ENCODE assay signal across 8 mouse cellular contexts in the genomic region with DNA sequence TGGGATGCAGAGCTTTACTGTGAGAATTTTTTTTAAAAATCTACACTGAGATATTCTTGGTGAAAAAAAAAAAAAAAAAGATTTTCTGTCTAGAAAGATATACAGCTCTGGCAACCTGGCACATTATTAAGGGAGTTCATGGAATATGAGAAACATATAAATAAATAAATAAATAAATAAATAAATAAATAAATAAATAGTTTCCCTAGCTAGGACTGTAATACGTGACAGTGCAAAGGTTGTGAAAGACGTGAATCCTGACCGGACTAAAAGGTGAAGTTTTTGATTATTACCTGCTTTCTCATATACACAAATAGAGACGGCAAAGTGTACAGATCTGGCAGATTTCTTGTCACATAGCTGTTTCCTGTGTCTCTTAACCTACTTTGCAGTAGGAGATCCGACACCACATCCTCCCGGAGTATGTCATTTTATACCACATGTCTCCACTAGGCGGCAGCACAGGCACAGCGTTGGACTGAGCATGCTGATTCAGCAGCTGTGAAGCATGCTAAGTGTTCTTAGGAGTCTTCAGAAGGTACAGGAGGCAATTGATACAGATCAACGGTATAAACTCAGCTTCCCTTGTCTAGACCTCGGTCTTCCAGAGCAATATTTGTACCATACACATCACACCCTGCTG. TPM values are rescaled to one million over a fixed set of nuclear protein-coding genes. Genes with fewer than 3 reads are reported as not detected.
DNase-seq lines count a peak whose midpoint lies in the region; ATAC-seq and TF ChIP-seq lines count a peak whose summit lies in the region.

No protein-coding gene starts in this region.

- H3K9ac ChIP-seq in MEL (ENCODE audit: control insufficient read depth, low read depth, low read length, poor library complexity, severe bottlenecking): no peak overlapping the region
- no peak overlapping the region for H3K9ac ChIP-seq in forebrain, embryonic 16.5 days (replicated peaks; ENCODE audit: low read depth, low read length)
- no peak overlapping the region for H3K9ac ChIP-seq in hindbrain, embryonic 11.5 days (ENCODE audit: low read depth, low read length)
- H3K9ac ChIP-seq in lung, embryonic 16.5 days (ENCODE audit: low read length): no peak overlapping the region

- TF ChIP-seq POLR2A in MEL (IDR thresholded peaks at IDR 0.05; ENCODE audit: control insufficient read depth in 1 of 2, insufficient read depth in 1 of 2, low read depth in 1 of 2, low read length in 2 of 2, poor library complexity in 1 of 2): no peak

- 22% methylated on average over 10 of the region's 10 CpGs for WGBS in forebrain, embryonic 16.5 days
- WGBS in hindbrain, embryonic 11.5 days: 25% methylated on average over 10 of the region's 10 CpGs
- 20% methylated on average over 10 of the region's 10 CpGs for WGBS in lung, embryonic 16.5 days

- no peaks in the 10 kb centered on the region for H3K9me3 ChIP-seq in MEL (replicated peaks; ENCODE audit: insufficient read depth, low read length)
- H3K9me3 ChIP-seq in forebrain, embryonic 16.5 days (ENCODE audit: control insufficient read depth, low read length): no peaks in the 10 kb centered on the region
- no peaks in the 10 kb centered on the region for H3K9me3 ChIP-seq in hindbrain, embryonic 11.5 days (ENCODE audit: control insufficient read depth, low read length)
- no peaks in the 10 kb centered on the region for H3K9me3 ChIP-seq in lung, embryonic 16.5 days (ENCODE audit: control insufficient read depth, low read length)

- no peaks in the 10 kb centered on the region for H3K27me3 ChIP-seq in MEL (ENCODE audit: control insufficient read depth in 1 of 2, insufficient read depth in 2 of 2, low read length in 2 of 2)
- H3K27me3 ChIP-seq in forebrain, embryonic 16.5 days (replicated peaks; ENCODE audit: control insufficient read depth, insufficient read depth, low read length): no peaks in the 10 kb centered on the region
- H3K27me3 ChIP-seq in hindbrain, embryonic 11.5 days (ENCODE audit: control insufficient read depth, insufficient read depth, low read length): no peaks in the 10 kb centered on the region
- H3K27me3 ChIP-seq in lung, embryonic 16.5 days (ENCODE audit: control insufficient read depth, insufficient read depth, low read depth, low read length): no peaks in the 10 kb centered on the region

- TF ChIP-seq EP300 in MEL (IDR thresholded peaks at IDR 0.05; ENCODE audit: low read depth in 1 of 2, low read length in 2 of 2): no peak

- no peaks in the 10 kb centered on the region; a peak in 1 of 4 replicates for H3K36me3 ChIP-seq in MEL (ENCODE audit: control insufficient read depth in 1 of 2, insufficient read depth in 2 of 2, low read length in 2 of 2)
- no peaks in the 10 kb centered on the region for H3K36me3 ChIP-seq in forebrain, embryonic 16.5 days (ENCODE audit: control insufficient read depth, insufficient read depth)
- no peaks in the 10 kb centered on the region for H3K36me3 ChIP-seq in hindbrain, embryonic 11.5 days (ENCODE audit: control insufficient read depth, insufficient read depth, low read length)
- no peaks in the 10 kb centered on the region for H3K36me3 ChIP-seq in lung, embryonic 16.5 days (ENCODE audit: control insufficient read depth, insufficient read depth, low read length)

- peak overlapping the region; percentile 51 for H3K4me2 ChIP-seq in forebrain, embryonic 16.5 days (ENCODE audit: low read length)
- no peak overlapping the region for H3K4me2 ChIP-seq in hindbrain, embryonic 11.5 days (replicated peaks; ENCODE audit: low read depth, low read length)
- H3K4me2 ChIP-seq in lung, embryonic 16.5 days (ENCODE audit: low read depth, low read length): no peak overlapping the region

- no peaks in the 10 kb centered on the region for H3K4me1 ChIP-seq in MEL (ENCODE audit: control insufficient read depth in 1 of 2, insufficient read depth in 2 of 2, low read length in 2 of 2)
- H3K4me1 ChIP-seq in forebrain, embryonic 16.5 days (replicated peaks; ENCODE audit: control insufficient read depth, insufficient read depth, low read length): peaks cover 7% of the 10 kb centered on the region
- H3K4me1 ChIP-seq in hindbrain, embryonic 11.5 days (replicated peaks; ENCODE audit: control insufficient read depth, insufficient read depth, low read length): no peaks in the 10 kb centered on the region
- H3K4me1 ChIP-seq in lung, embryonic 16.5 days (replicated peaks; ENCODE audit: control insufficient read depth, insufficient read depth, low read length): no peaks in the 10 kb centered on the region

- H3K79me2 ChIP-seq in MEL (ENCODE audit: control insufficient read depth, insufficient read depth, low read length, poor library complexity): no peaks in the 10 kb centered on the region

- ATAC-seq in forebrain, embryonic 16.5 days: peak; percentile 59
- peak; percentile 59 for ATAC-seq in hindbrain, embryonic 11.5 days (ENCODE audit: low FRiP score)
- ATAC-seq in lung, embryonic 16.5 days (ENCODE audit: low read depth): peak; percentile 65

- peak; percentile 96 to 98 (median 98) for TF ChIP-seq CTCF in MEL (IDR thresholded peaks at IDR 0.05 in 2 of 3, conservative IDR thresholded peaks at IDR 0.05 in 1 of 3; ENCODE audit: control insufficient read depth in 1 of 3, insufficient read depth in 1 of 3, low read depth in 2 of 3, low read length in 3 of 3, poor library complexity in 1 of 3, severe bottlenecking in 1 of 3)

- peak; percentile 91 for DNase-seq in MEL (ENCODE audit: low read depth, low spot score)
- DNase-seq in cerebellum, adult 11-12 months: peak; percentile 85
- DNase-seq in hindbrain, embryonic 11.5 days (ENCODE audit: low spot score): peak; percentile 91
- DNase-seq in layer of hippocampus, adult 9-11 months: peak; percentile 87
- peak; percentile 82 for DNase-seq in ovary, postnatal 14 days (ENCODE audit: low spot score)
- DNase-seq in thymus, postnatal 0 days (ENCODE audit: low spot score): peak; percentile 81

- peak; percentile 97 for TF ChIP-seq RAD21 in MEL (IDR thresholded peaks at IDR 0.05; ENCODE audit: low read depth, low read length)

- no peak overlapping the region for H3K4me3 ChIP-seq in MEL (ENCODE audit: control insufficient read depth in 1 of 2, insufficient read depth in 1 of 2, low read depth in 2 of 2, low read length in 2 of 2)
- H3K4me3 ChIP-seq in forebrain, embryonic 16.5 days (replicated peaks; ENCODE audit: low read length): peak overlapping the region; percentile 45
- H3K4me3 ChIP-seq in hindbrain, embryonic 11.5 days (ENCODE audit: low read depth, low read length): no peak overlapping the region
- H3K4me3 ChIP-seq in lung, embryonic 16.5 days (ENCODE audit: low read length): no peak overlapping the region

- no peak overlapping the region for H3K27ac ChIP-seq in MEL (ENCODE audit: control insufficient read depth, low read depth, low read length)
- H3K27ac ChIP-seq in forebrain, embryonic 16.5 days (ENCODE audit: low read length): no peak overlapping the region; the same call in 1 of the 2 replicates
- H3K27ac ChIP-seq in hindbrain, embryonic 11.5 days (ENCODE audit: low read depth, low read length): no peak overlapping the region
- H3K27ac ChIP-seq in lung, embryonic 16.5 days (ENCODE audit: low read length): no peak overlapping the region

TF ChIP-seq in MEL, 35 proteins besides CTCF, POLR2A, EP300 and RAD21:
- TF ChIP-seq TAL1 (IDR thresholded peaks at IDR 0.05; ENCODE audit: low read length): no peak
- peak; percentile 50 for TF ChIP-seq GATA1 (IDR thresholded peaks at IDR 0.05; ENCODE audit: low read depth, low read length)
- TF ChIP-seq POLR2AphosphoS5 (IDR thresholded peaks at IDR 0.05; ENCODE audit: borderline replicate concordance, low read depth, low read length): no peak
- TF ChIP-seq MAFK (IDR thresholded peaks at IDR 0.05; ENCODE audit: borderline replicate concordance, low read depth, low read length): peak; percentile 100
- peak; percentile 96 for TF ChIP-seq SMC3 (IDR thresholded peaks at IDR 0.05; ENCODE audit: low read depth, low read length)
- TF ChIP-seq ZC3H11A (IDR thresholded peaks at IDR 0.05; ENCODE audit: low read depth, low read length): peak; percentile 85
- TF ChIP-seq RCOR1 (IDR thresholded peaks at IDR 0.05; ENCODE audit: low read depth, low read length): no peak
- peak; percentile 83 for TF ChIP-seq MYC (IDR thresholded peaks at IDR 0.05; ENCODE audit: low read depth, low read length)
TF ChIP-seq in MEL: peak in this region for 5.

RNA-seq across cellular contexts. Expression of gene Cdh10, which starts 2.5 kb away (rescaled TPM):
- total RNA-seq in MEL (2012; rRNA removed): not detected in 2 replicates
- polyA plus RNA-seq in MEL (2012; ENCODE audit: insufficient read depth in 1 of 2, insufficient read length in 2 of 2, low read depth in 1 of 2, low replicate concordance in 2 of 2, missing spikeins in 1 of 2): not detected
- polyA plus RNA-seq in forebrain, embryonic 16.5 days (2015; fragmentation: Nextera tagmentation; extraction: Ambion mirVana): 23.7 and 24.3 TPM in 2 replicates
- polyA plus RNA-seq in hindbrain, embryonic 11.5 days (2014; fragmentation: Nextera tagmentation; extraction: Ambion mirVana): 5.5 and 6.0 TPM in 2 replicates
- 0.59 and 0.67 TPM in 2 replicates for polyA plus RNA-seq in lung, embryonic 16.5 days (2015; fragmentation: Nextera tagmentation; extraction: Ambion mirVana)
- 0.07 and 0.09 TPM in 2 replicates for polyA plus RNA-seq in thymus, postnatal 0 days (2015; fragmentation: Nextera tagmentation; extraction: Ambion mirVana)
